Mouse (Mus musculus): ENCODE data around the gene Bves. TPM values are rescaled to one million over a fixed set of nuclear protein-coding genes. Genes with fewer than 3 reads are reported as not detected.
A peak's percentile ranks its signal among the peaks of the same experiment; 100 is the strongest.

The Bves gene
- total and polyA plus RNA-seq, 2 experiments from 2014 or later = 1.1 to 2.0 TPM

DNA sequence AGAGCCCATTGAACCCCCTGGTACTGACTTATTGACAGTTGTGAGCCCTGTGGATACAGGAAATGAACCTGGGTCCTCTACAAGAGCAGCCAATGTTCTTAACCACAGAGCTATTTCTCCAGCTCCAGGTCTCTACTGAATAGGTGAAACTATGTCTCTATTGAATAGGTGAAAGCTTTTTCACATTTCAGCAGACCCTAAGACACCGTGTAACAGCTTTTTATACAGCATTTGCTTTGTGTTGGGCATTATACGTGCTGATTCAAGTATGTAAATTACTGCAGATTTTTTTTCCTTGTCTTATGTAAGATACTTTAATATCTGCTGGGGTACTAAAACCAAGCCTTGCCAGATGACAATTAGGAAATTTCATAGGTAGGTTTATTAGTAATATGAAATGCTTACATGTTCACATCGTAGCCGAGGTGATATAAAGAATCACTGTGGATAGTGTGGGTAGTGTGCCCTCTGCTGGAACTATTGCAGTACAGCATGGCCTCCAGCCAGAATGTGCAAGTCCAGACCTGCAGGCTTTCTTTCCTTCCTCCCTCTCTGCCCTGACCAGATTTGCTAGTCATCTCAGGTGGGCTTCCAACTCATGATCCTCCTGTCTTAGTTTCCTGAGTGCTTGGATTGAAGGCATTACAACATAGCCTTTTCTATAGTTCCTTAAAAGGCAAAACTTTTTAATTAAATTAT, 37.6 kb downstream of the Bves start:
- peak; percentile 95 for TF ChIP-seq CTCF (IDR thresholded peaks at IDR 0.05; ENCODE audit: low read depth)
- Histone ChIP-seq H3K9ac (replicated peaks; ENCODE audit: low read length) (no peak overlapping the region), H3K36me3 (ENCODE audit: insufficient read depth, low read length) (no peaks in the 10 kb centered on the region), H3K4me1 (ENCODE audit: insufficient read depth, low read length) (no peaks in the 10 kb centered on the region), H3K4me2 (ENCODE audit: low read depth, low read length) (no peak overlapping the region), H3K27me3 (ENCODE audit: insufficient read depth, low read length) (no peaks in the 10 kb centered on the region), H3K9me3 (ENCODE audit: low read length) (no peaks in the 10 kb centered on the region), H3K4me3 (ENCODE audit: low read length) (no peak overlapping the region), H3K27ac (no peak overlapping the region)
- peak; percentile 92 for DNase-seq (ENCODE audit: low spot score)
- peak; percentile 80 for ATAC-seq
- 37% methylated on average over 4 of the region's 4 CpGs for WGBS

DNA sequence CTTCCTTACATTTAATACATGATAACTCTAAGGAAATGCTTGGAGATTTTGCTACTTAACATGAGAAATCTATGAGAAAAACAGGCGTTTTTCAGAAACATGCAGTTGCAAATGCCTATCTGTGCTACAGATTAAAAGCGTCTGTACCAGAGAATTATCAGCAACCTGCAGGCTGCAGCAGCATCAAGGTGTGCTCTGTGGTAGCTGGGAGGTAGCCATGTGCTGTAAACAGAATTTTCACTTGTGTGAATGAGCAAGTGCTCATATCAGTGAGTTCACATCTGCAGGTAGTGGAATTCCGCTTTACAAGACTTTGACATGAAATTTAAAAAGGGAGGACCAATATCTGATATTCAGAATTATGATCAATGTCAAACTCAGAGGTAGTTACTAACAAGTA, 42.7 kb downstream of the Bves start:
- Histone ChIP-seq H3K4me3 (ENCODE audit: low read length) (no peak overlapping the region), H3K27ac (no peak overlapping the region), H3K9me3 (ENCODE audit: low read length) (no peaks in the 10 kb centered on the region), H3K4me1 (ENCODE audit: insufficient read depth, low read length) (no peaks in the 10 kb centered on the region), H3K27me3 (ENCODE audit: insufficient read depth, low read length) (no peaks in the 10 kb centered on the region), H3K36me3 (ENCODE audit: insufficient read depth, low read length) (no peaks in the 10 kb centered on the region), H3K9ac (replicated peaks; ENCODE audit: low read length) (no peak overlapping the region), H3K4me2 (ENCODE audit: low read depth, low read length) (no peak overlapping the region)
- TF ChIP-seq CTCF (IDR thresholded peaks at IDR 0.05; ENCODE audit: low read depth) = no peak
- DNase-seq (ENCODE audit: low spot score) = no peak
- 83% methylated on average over 3 of the region's 3 CpGs for WGBS
- ATAC-seq = no peak

DNA sequence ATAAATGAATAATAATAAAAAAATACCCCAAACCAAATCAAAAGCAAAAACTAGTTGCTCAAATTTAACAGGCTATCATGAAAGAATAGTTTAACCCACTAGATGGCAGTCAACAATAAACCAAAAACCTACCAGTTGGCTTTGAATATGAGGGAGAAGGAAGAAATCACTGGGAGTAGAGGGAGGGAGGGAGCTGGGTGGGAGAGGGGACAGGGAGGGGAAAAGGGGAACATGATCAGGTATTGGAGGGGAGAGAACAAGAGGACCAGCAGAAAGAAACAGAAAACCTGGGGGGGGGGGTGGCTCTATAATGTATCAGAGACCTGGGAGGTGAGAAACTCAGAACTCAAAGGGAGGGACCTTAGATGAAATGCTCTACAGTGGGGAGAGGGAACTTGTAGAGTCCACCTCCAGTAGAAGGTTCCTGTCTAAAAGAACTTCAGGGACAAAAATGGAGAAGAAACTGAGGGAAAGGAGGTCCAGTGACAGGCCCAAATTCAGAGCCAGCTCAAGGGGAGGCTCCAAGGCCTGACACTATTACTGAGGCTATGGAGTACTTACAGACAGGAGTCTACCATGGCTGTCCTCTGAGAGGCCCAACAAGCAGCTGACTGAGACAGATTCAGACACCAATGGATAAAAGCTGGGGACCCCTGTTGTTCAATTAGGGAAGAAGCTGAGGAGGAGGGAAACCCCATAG, 46.5 kb downstream of the Bves start:
- Histone ChIP-seq H3K27ac (no peak overlapping the region), H3K4me3 (ENCODE audit: low read length) (no peak overlapping the region), H3K27me3 (ENCODE audit: insufficient read depth, low read length) (no peaks in the 10 kb centered on the region), H3K36me3 (ENCODE audit: insufficient read depth, low read length) (no peaks in the 10 kb centered on the region), H3K9ac (replicated peaks; ENCODE audit: low read length) (no peak overlapping the region), H3K9me3 (ENCODE audit: low read length) (no peaks in the 10 kb centered on the region), H3K4me1 (ENCODE audit: insufficient read depth, low read length) (no peaks in the 10 kb centered on the region), H3K4me2 (ENCODE audit: low read depth, low read length) (no peak overlapping the region)
- TF ChIP-seq CTCF (IDR thresholded peaks at IDR 0.05; ENCODE audit: low read depth) = peak; percentile 56
- no peak for ATAC-seq
- DNase-seq (ENCODE audit: low spot score) = peak; percentile 72

DNA sequence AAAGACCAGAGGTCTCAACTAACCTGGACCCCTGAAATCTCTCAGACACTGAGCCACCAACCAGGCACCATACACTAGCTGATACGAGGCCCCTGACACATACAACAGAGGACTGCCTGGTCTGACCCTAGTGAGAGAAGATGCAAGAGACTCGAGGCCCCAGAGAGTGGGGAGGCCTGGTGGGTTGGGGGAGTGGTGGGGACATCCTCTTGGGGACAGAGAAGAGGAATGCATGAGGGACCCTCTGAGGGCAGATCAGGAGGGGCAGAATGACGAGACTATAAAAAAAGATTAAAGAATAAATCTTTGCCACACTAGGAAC, 47.0 kb downstream of the Bves start:
- ATAC-seq (no peak), DNase-seq (ENCODE audit: low spot score) (no peak)
- H3K4me2 ChIP-seq (ENCODE audit: low read depth, low read length) = no peak overlapping the region
- H3K9ac ChIP-seq (replicated peaks; ENCODE audit: low read length) = no peak overlapping the region
- H3K36me3 ChIP-seq (ENCODE audit: insufficient read depth, low read length) = no peaks in the 10 kb centered on the region
- TF ChIP-seq CTCF (IDR thresholded peaks at IDR 0.05; ENCODE audit: low read depth) = no peak
- H3K27ac ChIP-seq = no peak overlapping the region
- H3K4me3 ChIP-seq (ENCODE audit: low read length) = no peak overlapping the region
- H3K9me3 ChIP-seq (ENCODE audit: low read length) = no peaks in the 10 kb centered on the region
- 49% methylated on average over 3 of the region's 3 CpGs for WGBS
- no peaks in the 10 kb centered on the region for H3K27me3 ChIP-seq (ENCODE audit: insufficient read depth, low read length)
- no peaks in the 10 kb centered on the region for H3K4me1 ChIP-seq (ENCODE audit: insufficient read depth, low read length)

DNA sequence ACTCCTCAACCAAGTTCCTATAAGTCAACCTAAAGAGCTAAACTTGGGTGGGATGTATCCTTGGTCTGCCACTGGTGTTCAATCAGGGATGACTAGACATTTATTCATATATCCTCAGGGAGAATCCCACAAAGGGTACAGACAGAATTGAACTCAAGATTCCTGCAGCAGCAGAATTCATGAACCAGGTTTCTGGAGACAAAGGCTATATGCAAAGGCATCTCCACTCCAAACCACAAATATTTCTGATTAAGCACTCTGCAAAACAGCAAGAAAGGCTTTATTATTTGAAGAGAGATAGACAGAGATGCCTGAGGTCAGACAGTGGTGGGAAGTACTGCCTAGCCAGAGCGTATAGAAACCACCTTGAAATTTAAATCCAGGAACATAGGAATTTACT, 62.6 kb downstream of the Bves start:
- Histone ChIP-seq H3K4me2 (ENCODE audit: low read depth, low read length) (no peak overlapping the region), H3K4me1 (ENCODE audit: insufficient read depth, low read length) (no peaks in the 10 kb centered on the region), H3K36me3 (ENCODE audit: insufficient read depth, low read length) (no peaks in the 10 kb centered on the region), H3K27me3 (ENCODE audit: insufficient read depth, low read length) (no peaks in the 10 kb centered on the region), H3K27ac (no peak overlapping the region), H3K9ac (replicated peaks; ENCODE audit: low read length) (no peak overlapping the region), H3K9me3 (ENCODE audit: low read length) (no peaks in the 10 kb centered on the region), H3K4me3 (ENCODE audit: low read length) (no peak overlapping the region)
- ATAC-seq (no peak), DNase-seq (ENCODE audit: low spot score) (no peak)
- no peak for TF ChIP-seq CTCF (IDR thresholded peaks at IDR 0.05; ENCODE audit: low read depth)
- WGBS = 83% methylated on average over 1 of the region's 1 CpGs

DNA sequence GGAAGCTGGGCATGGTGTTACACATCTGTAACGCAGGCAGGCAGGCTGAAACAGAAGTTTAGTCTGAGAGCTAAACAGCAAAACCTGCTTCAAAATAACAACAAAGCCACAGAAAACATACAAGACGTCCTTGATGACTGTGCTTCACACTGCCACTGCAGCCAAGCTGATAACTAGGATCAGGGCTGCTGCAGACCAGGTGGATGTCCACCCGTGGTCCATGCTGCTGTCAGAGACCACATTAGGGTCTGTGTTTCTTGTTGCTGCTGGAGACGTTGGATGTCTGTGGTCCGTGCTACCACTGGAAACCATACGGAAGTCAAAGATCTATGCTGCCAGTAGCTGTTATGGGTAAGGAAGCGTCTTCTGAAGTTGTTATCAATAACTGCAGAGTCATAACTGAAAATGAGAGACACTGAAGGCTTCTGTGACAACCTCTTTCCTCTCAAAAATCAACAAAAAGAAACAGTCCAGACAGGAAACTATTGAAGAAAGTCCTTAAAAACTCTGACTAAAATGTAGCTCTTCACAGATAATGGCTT, 64.2 kb downstream of the Bves start:
- H3K9me3 ChIP-seq (ENCODE audit: low read length) = no peaks in the 10 kb centered on the region
- H3K27ac ChIP-seq = no peak overlapping the region
- H3K9ac ChIP-seq (replicated peaks; ENCODE audit: low read length) = no peak overlapping the region
- H3K27me3 ChIP-seq (ENCODE audit: insufficient read depth, low read length) = no peaks in the 10 kb centered on the region
- TF ChIP-seq CTCF (IDR thresholded peaks at IDR 0.05; ENCODE audit: low read depth) = no peak
- H3K4me1 ChIP-seq (ENCODE audit: insufficient read depth, low read length) = no peaks in the 10 kb centered on the region
- DNase-seq (ENCODE audit: low spot score) (no peak), ATAC-seq (no peak)
- H3K4me2 ChIP-seq (ENCODE audit: low read depth, low read length) = no peak overlapping the region
- H3K4me3 ChIP-seq (ENCODE audit: low read length) = no peak overlapping the region
- WGBS = 89% methylated on average over 7 of the region's 7 CpGs
- no peaks in the 10 kb centered on the region for H3K36me3 ChIP-seq (ENCODE audit: insufficient read depth, low read length)

Data from hindbrain, postnatal 0 days (tissue).